Mouse (Mus musculus) ES-E14 (cell line): Measurements from ENCODE around the gene Olfr1387.

Experiments
- HCFC1 ChIP-seq: IDR thresholded peaks from 2 replicates; pipeline ENCODE4 v1.6.1; 2012; ENCODE audit warnings: low read length, inconsistent platforms, borderline replicate concordance; ENCODE audit not compliant: insufficient read depth
- MAFK ChIP-seq: IDR thresholded peaks from 2 replicates; pipeline ENCODE4 v1.6.1; 2014; ENCODE audit warnings: mild to moderate bottlenecking, low read depth, low read length, inconsistent platforms; ENCODE audit not compliant: insufficient read depth
- ZC3H11A ChIP-seq: IDR thresholded peaks from 2 replicates; pipeline ENCODE4 v1.6.1; 2012; ENCODE audit warnings: low read depth, mild to moderate bottlenecking, inconsistent platforms, low read length, borderline replicate concordance

GRCm38 (mm10) chr11:49455043-49455442 is at the start of gene Olfr1387:
- no peak for TF ChIP-seq HCFC1
- no peak for TF ChIP-seq MAFK
- TF ChIP-seq ZC3H11A: no peak
